Mouse (Mus musculus): Measurements from ENCODE around the gene Hoxd12. TPM values are rescaled to one million over a fixed set of nuclear protein-coding genes. Genes with fewer than 3 reads are reported as not detected.

The Hoxd12 gene
- total RNA-seq (2023): not detected

DNA sequence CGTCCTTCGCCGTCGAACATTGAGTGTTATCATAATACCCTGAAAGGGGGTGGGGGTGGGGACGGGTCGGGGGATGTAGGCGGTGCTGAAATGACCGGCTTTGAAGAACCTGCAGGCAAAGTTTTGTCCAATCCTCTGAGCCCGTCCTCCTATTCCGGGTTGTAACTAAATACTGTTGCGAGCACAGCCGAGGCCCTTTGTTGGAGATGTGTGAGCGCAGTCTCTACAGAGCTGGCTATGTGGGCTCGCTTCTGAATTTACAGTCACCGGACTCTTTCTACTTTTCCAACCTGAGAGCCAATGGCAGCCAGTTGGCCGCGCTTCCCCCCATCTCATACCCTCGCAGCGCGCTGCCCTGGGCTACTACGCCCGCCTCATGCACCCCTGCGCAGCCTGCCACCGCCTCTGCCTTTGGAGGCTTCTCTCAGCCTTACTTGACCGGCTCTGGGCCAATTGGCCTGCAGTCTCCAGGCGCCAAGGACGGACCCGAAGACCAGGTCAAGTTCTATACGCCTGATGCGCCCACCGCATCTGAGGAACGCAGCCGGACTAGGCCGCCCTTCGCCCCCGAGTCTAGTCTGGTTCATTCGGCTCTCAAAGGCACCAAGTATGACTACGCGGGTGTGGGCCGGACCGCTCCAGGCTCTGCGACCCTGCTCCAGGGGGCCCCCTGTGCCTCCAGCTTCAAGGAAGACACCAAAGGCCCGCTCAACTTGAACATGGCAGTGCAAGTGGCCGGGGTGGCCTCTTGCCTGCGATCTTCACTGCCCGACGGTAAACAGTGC lies at the start of gene Hoxd12:
Hoxd12 (plus strand) TSS at position 133 of the 785 bp plus-strand sequence.

DNA sequence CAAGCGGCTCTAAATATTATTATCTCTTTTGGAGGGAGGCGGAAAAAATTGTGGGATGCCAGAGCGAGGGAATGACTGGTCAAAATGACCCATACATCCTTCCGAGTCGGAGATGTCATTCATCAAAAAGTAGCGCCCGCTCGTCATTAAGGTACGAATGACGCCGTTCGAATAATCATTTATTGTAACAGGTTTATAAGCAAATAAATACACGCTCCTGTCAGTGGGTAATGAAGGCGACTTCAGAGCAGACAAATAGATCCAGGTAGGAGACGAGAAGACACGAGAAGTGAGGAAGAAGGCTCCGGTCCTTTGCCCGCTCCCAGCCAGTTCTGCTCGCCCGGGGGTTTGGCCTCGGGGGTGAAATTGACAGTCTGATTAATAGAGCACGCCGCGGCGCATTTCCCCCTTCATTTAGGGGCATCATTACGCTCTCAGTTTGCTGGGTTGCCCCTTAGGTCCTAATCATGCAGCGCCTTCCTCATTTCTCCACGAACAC lies 15.3 kb upstream of the Hoxd12 start, which contains the start of gene Evx2:
Evx2 (minus strand) TSS at position 51 of the 499 bp plus-strand sequence.

DNA sequence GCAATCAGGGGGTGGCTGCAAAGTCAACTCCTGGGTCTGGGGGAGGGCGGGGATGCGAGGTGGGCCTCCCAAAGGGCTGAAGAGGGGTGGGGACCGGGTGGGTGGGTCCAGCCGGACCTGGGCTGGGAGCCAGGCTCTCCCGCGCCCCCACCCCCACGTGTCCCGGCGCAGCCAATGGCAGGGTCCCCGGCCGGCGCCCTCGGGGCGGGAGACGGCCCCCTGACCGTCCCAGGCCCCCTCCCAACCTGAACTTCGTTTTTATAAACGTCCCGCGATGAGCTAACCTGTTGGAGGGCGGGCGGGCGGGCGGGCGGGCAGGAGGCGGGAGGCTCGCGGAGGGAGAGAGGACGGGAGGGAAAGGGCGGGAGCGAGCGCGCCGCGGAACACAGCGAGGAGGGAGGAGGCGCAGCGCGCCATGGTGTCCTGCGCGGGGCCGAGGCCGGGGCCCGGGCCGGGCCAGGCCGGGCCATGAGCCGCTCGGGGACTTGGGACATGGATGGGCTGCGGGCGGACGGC lies 6.9 kb upstream of the Hoxd12 start, which contains the start of gene Hoxd13:
Hoxd13 (plus strand) TSS at position 469 of the 516 bp plus-strand sequence.

DNA sequence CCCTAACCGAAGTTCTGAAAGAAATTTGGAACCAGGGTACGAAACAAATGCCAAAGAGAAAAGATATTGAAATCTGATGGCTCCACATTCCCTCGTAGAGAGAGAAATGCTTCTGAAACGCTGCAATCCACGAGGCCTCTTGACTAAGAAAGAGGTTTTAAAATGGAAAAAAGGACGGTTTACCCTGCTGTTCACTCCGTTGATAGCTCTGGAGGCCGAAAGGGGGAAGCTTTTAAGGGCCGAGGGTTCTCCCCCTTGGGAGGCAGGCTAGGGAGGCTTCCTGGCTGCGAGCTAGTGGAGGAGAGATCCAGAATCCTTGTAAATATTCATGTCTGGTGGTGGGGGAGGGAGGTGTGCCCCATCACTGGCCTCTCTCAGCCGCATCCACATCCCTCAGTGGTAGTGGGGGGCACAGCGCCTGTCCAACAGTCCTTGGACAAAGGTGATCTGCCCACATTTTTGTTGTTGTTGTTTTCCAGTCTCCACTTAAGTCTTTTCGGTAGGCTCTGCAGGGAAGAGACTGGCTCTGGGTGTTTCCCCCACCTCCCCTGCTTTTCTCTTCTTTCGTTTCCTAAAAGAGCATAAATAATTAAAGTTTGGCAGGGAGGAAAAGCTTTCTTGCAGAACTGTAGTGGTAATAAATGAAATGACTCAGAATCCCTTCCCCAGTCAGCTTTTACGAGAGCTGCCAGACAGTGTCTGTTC lies 4.2 kb downstream of the Hoxd12 start, which contains the start of gene Hoxd11:
Hoxd11 (plus strand) TSS at position 667 of the 705 bp plus-strand sequence.

GRCm38 (mm10) chr2:74691022-74691951 lies 16.5 kb downstream of the Hoxd12 start, which contains the start of gene Hoxd10:
Gene Hoxd10 (plus strand): TSS chr2:74691924.

GRCm38 (mm10) chr2:74697567-74698121 lies 22.8 kb downstream of the Hoxd12 start, which contains the start of gene Hoxd9:
Gene Hoxd9 (plus strand): TSS chr2:74697727.

DNA sequence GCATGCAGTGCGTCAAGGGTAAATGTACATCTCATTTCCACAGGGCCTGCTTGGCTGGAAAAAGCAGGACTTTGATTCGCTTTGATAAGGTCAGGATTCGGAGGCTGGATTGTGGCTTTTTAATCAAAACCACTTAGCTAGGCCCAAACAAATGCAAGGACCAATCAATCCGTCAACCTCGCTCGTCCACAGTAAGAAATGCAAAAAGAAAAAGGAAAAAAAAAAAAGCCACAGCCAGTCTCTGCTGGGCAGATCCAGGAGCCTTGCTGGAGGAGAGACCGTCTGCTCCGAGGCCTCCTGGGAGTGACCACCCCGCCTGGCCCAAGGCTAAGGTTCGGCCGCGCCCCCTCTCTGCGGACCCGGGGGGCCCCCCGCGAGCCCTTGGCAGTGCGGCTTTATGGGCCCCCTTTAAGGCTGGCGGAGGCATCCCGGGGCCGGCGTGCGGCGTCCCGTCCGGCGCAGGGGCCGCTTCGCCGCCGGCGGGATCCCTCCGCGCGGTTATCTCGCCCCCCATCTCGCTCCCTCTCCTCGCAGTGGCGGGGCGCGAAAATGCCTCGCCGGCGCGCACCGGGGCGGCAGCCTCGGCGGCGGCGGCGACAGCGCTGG lies 29.7 kb downstream of the Hoxd12 start, which contains the start of gene Hoxd8:
Hoxd8 (plus strand) TSS at position 223 of the 606 bp plus-strand sequence.

GRCm38 (mm10) chr2:74711721-74712621 lies 37.2 kb downstream of the Hoxd12 start, which contains the start of the genes Hoxd3 and Hoxd4:
Gene Hoxd3 (plus strand): TSS chr2:74711927.
Gene Hoxd4 (plus strand): TSS chr2:74711929.

DNA sequence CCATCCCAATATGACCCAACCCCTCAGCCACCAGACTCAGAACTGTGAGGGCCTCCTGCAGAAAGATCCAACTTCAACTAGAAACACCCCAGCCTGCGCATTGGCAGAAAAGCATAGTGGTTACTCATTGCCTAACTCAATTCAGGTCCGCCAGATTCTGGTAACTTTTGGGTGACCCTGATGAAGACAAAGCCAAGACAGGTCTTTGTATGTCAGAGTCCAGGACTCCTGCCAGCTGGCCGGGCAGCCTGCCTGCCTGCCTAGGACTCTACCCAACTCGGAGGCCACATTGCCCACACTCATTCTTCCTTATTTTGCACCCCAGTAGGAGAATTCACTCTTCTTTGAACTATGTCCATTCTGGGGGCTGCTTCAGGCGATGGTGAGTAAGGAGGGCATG lies 51.7 kb downstream of the Hoxd12 start, which contains the start of gene Gm28230:
Gm28230 (plus strand) TSS at position 178 of the 400 bp plus-strand sequence.

Other genes with a start within 250 kb of the Hoxd12 start
- gene Lnpk, start 95.6 kb upstream of the Hoxd12 start, total RNA-seq (2023): 26.9 TPM
- not detected for gene Evx2, start 15.5 kb upstream of the Hoxd12 start, total RNA-seq (2023)
- gene Hoxd13, start 6.7 kb upstream of the Hoxd12 start, total RNA-seq (2023): not detected
- gene Hoxd11, start 4.5 kb downstream of the Hoxd12 start, total RNA-seq (2023): not detected
- gene Hoxd10, start 16.9 kb downstream of the Hoxd12 start, total RNA-seq (2023): not detected
- not detected for gene Hoxd9, start 22.7 kb downstream of the Hoxd12 start, total RNA-seq (2023)
- not detected for gene Hoxd8, start 29.6 kb downstream of the Hoxd12 start, total RNA-seq (2023)
- gene Hoxd3, start 36.9 kb downstream of the Hoxd12 start, total RNA-seq (2023): not detected
- gene Hoxd4, start 36.9 kb downstream of the Hoxd12 start, total RNA-seq (2023): not detected
- gene Gm28230, start 51.7 kb downstream of the Hoxd12 start, total RNA-seq (2023): not detected
- not detected for gene Hoxd1, start 88.0 kb downstream of the Hoxd12 start, total RNA-seq (2023)
- 24.1 TPM for gene Mtx2, start 150.8 kb downstream of the Hoxd12 start, total RNA-seq (2023)